Mouse (Mus musculus) layer of hippocampus, postnatal 14 days (tissue): ENCODE measurements around the gene Tra2b. TPM values are rescaled to one million over a fixed set of nuclear protein-coding genes. Genes with fewer than 3 reads are reported as not detected.
"Not testable (repeated sequence)": the region's sequence is repeated elsewhere in the genome, so short reads cannot be mapped to it uniquely, and the experiment has no call there.

Source experiments
- DNase-seq, 2 experiments: peaks; one replicate each; pipeline ENCODE4 v3.0.0; 2021 to 2022; ENCODE audit warnings: low spot score in 2 of 2, mixed read lengths in 1 of 2
- total RNA-seq, 2 experiments: library from RNA; stranded (reverse); gene quantifications; 2 replicates each; pipeline ENCODE4 v1.2.3; 2021

The Tra2b gene
- total RNA-seq, 2 experiments from 2014 or later = 89.7 to 91.0 TPM

- no peak for DNase-seq
Observed at GRCm38 (mm10) chr16:22249754-22250153, 16.1 kb downstream of the Tra2b start.

- no peak for DNase-seq
Observed at GRCm38 (mm10) chr16:22242239-22242866, 23.5 kb downstream of the Tra2b start.

GRCm38 (mm10) chr16:22241376-22242238 lies 24.2 kb downstream of the Tra2b start:
- no peak for DNase-seq

- no peak for DNase-seq
Observed at GRCm38 (mm10) chr16:22240856-22241255, 24.9 kb downstream of the Tra2b start.

- DNase-seq = no peak
Observed at GRCm38 (mm10) chr16:22239978-22240377, 25.8 kb downstream of the Tra2b start.

GRCm38 (mm10) chr16:22238928-22239620 lies 26.7 kb downstream of the Tra2b start:
- DNase-seq = no peak

- DNase-seq = not testable (repeated sequence)
Observed at GRCm38 (mm10) chr16:22238402-22238801, 27.4 kb downstream of the Tra2b start.

GRCm38 (mm10) chr16:22236814-22237213 lies 29.0 kb downstream of the Tra2b start:
- DNase-seq = no peak

- DNase-seq = no peak
Observed at GRCm38 (mm10) chr16:22234535-22234934, 31.3 kb downstream of the Tra2b start.

- DNase-seq = not testable (repeated sequence)
Observed at GRCm38 (mm10) chr16:22230276-22230675, 35.5 kb downstream of the Tra2b start.

GRCm38 (mm10) chr16:22203501-22203900 lies 62.3 kb downstream of the Tra2b start:
- no peak for DNase-seq

GRCm38 (mm10) chr16:22201858-22202257 lies 63.9 kb downstream of the Tra2b start:
- DNase-seq = no peak

GRCm38 (mm10) chr16:22200476-22200875 lies 65.3 kb downstream of the Tra2b start:
- DNase-seq = no peak

Other genes with a start within 250 kb of the Tra2b start
- 1 to 10 TPM; 1.1 TPM for gene Igf2bp2, start 102.7 kb downstream of the Tra2b start, total RNA-seq
- 10 to 100 TPM; 42.2 to 51.0 TPM for gene Etv5, start 173.7 kb upstream of the Tra2b start, total RNA-seq